Mouse (Mus musculus): ENCODE results near the gene Zfp418. TPM values are rescaled to one million over a fixed set of nuclear protein-coding genes. Genes with fewer than 3 reads are reported as not detected.
A peak's percentile ranks its signal among the peaks of the same experiment; 100 is the strongest.
"Not testable (repeated sequence)": the region's sequence is repeated elsewhere in the genome, so short reads cannot be mapped to it uniquely, and the experiment has no call there.

Zfp418 gene
- total RNA-seq (2014; rRNA removed) (4.8 and 6.3 TPM in 2 replicates), polyA plus RNA-seq (2015; fragmentation: Nextera tagmentation; extraction: Ambion mirVana) (0.79 and 0.98 TPM in 2 replicates)

- H3K4me2 ChIP-seq (ENCODE audit: low read depth), result peak within 1 kb of the TSS; percentile 76
- 1% methylated on average over 26 of the region's 26 CpGs for WGBS
- DNase-seq (peak; percentile 82), ATAC-seq (peak; percentile 98)
- H3K27me3 ChIP-seq (ENCODE audit: insufficient read depth, low read length), result no peaks in the 10 kb centered on the region
- TF ChIP-seq CTCF (IDR thresholded peaks at IDR 0.05; ENCODE audit: low read depth), result no peak
- H3K27ac ChIP-seq (ENCODE audit: low read depth, low read length), result peak within 1 kb of the TSS; percentile 24; the same call in 1 of the 2 replicates
- peak within 1 kb of the TSS; percentile 60 for H3K9ac ChIP-seq
- peak within 1 kb of the TSS; percentile 64 for H3K4me3 ChIP-seq (ENCODE audit: low read depth, low read length)
- H3K36me3 ChIP-seq (ENCODE audit: insufficient read depth), result peaks cover 12% of the 10 kb centered on the region
- peaks cover 6% of the 10 kb centered on the region; the same call in 1 of the 2 replicates for H3K4me1 ChIP-seq (ENCODE audit: insufficient read depth)
- no peaks in the 10 kb centered on the region for H3K9me3 ChIP-seq (ENCODE audit: low read length)
These were observed at the start of gene Zfp418 for GRCm38 (mm10) chr7:7171227-7172147. TSS of gene Zfp418 (plus strand) at chr7:7171330.

GRCm38 (mm10) chr7:7121602-7121980 is 49.5 kb upstream of the Zfp418 start:
- Histone ChIP-seq H3K27ac (ENCODE audit: low read depth, low read length) (no peak overlapping the region), H3K4me3 (ENCODE audit: low read depth, low read length) (peak overlapping the region; percentile 59)
- WGBS, result 53% methylated on average over 6 of the region's 6 CpGs

GRCm38 (mm10) chr7:7130491-7131124 is 40.5 kb upstream of the Zfp418 start:
- not testable (repeated sequence) for H3K9ac ChIP-seq; H3K27ac ChIP-seq (ENCODE audit: low read depth, low read length); H3K4me1 ChIP-seq (ENCODE audit: insufficient read depth); H3K4me2 ChIP-seq (ENCODE audit: low read depth); H3K4me3 ChIP-seq (ENCODE audit: low read depth, low read length); H3K27me3 ChIP-seq (ENCODE audit: insufficient read depth, low read length); ATAC-seq; H3K9me3 ChIP-seq (ENCODE audit: low read length); DNase-seq
- peaks cover 23% of the 10 kb centered on the region for H3K36me3 ChIP-seq (ENCODE audit: insufficient read depth)
- 93% methylated on average over 14 of the region's 15 CpGs for WGBS

More at GRCm38 (mm10) chr7:7121602-7121980, 49.5 kb upstream of the Zfp418 start:
- no peak for DNase-seq
- H3K9me3 ChIP-seq (ENCODE audit: low read length), result no peaks in the 10 kb centered on the region
- H3K9ac ChIP-seq, result no peak overlapping the region
- no peak for TF ChIP-seq CTCF (IDR thresholded peaks at IDR 0.05; ENCODE audit: low read depth)
- peaks cover 9% of the 10 kb centered on the region; the same call in 1 of the 2 replicates for H3K4me1 ChIP-seq (ENCODE audit: insufficient read depth)
- ATAC-seq, result no peak
- peaks cover 25% of the 10 kb centered on the region for H3K36me3 ChIP-seq (ENCODE audit: insufficient read depth)
- H3K27me3 ChIP-seq (ENCODE audit: insufficient read depth, low read length), result no peaks in the 10 kb centered on the region
- peak overlapping the region; percentile 64 for H3K4me2 ChIP-seq (ENCODE audit: low read depth)

GRCm38 (mm10) chr7:7132751-7133150 is 38.4 kb upstream of the Zfp418 start:
- Histone ChIP-seq H3K4me3 (ENCODE audit: low read depth, low read length) (no peak overlapping the region), H3K4me1 (ENCODE audit: insufficient read depth) (0 out of 2 replicates have a peak, but pooled peaks cover 6% of the 10 kb centered on the region), H3K9ac (no peak overlapping the region), H3K36me3 (ENCODE audit: insufficient read depth) (peaks cover 23% of the 10 kb centered on the region), H3K27ac (ENCODE audit: low read depth, low read length) (no peak overlapping the region), H3K4me2 (ENCODE audit: low read depth) (no peak overlapping the region), H3K27me3 (ENCODE audit: insufficient read depth, low read length) (no peaks in the 10 kb centered on the region), H3K9me3 (ENCODE audit: low read length) (no peaks in the 10 kb centered on the region; the same call in 1 of the 2 replicates)
- DNase-seq (no peak), ATAC-seq (no peak)
- 70% methylated on average over 8 of the region's 8 CpGs for WGBS
- no peak for TF ChIP-seq CTCF (IDR thresholded peaks at IDR 0.05; ENCODE audit: low read depth)

- Histone ChIP-seq H3K4me1 (ENCODE audit: insufficient read depth) (0 out of 2 replicates have a peak, but pooled peaks cover 6% of the 10 kb centered on the region), H3K27me3 (ENCODE audit: insufficient read depth, low read length) (no peaks in the 10 kb centered on the region), H3K9me3 (ENCODE audit: low read length) (no peaks in the 10 kb centered on the region; the same call in 1 of the 2 replicates), H3K4me3 (ENCODE audit: low read depth, low read length) (peak within 1 kb of the TSS; percentile 46), H3K27ac (ENCODE audit: low read depth, low read length) (peak within 1 kb of the TSS; percentile 64; the same call in 1 of the 2 replicates), H3K36me3 (ENCODE audit: insufficient read depth) (peaks cover 18% of the 10 kb centered on the region), H3K4me2 (ENCODE audit: low read depth) (peak within 1 kb of the TSS; percentile 57), H3K9ac (peak within 1 kb of the TSS; percentile 57)
- peak; percentile 64 for TF ChIP-seq CTCF (IDR thresholded peaks at IDR 0.05; ENCODE audit: low read depth)
- WGBS, result 3% methylated on average over 16 of the region's 16 CpGs
- DNase-seq, result peak; percentile 83
- ATAC-seq, result peak; percentile 98
These were observed 34.7 kb upstream of the Zfp418 start, which contains the start of gene Zfp773 for GRCm38 (mm10) chr7:7136379-7136866. TSS of gene Zfp773 (minus strand) at chr7:7136755.

GRCm38 (mm10) chr7:7144215-7144614 is 26.9 kb upstream of the Zfp418 start:
- Histone ChIP-seq H3K27me3 (ENCODE audit: insufficient read depth, low read length) (no peaks in the 10 kb centered on the region), H3K4me1 (ENCODE audit: insufficient read depth) (no peaks in the 10 kb centered on the region), H3K36me3 (ENCODE audit: insufficient read depth) (no peaks in the 10 kb centered on the region), H3K27ac (ENCODE audit: low read depth, low read length) (no peak overlapping the region), H3K4me2 (ENCODE audit: low read depth) (no peak overlapping the region), H3K9me3 (ENCODE audit: low read length) (no peaks in the 10 kb centered on the region), H3K4me3 (ENCODE audit: low read depth, low read length) (no peak overlapping the region), H3K9ac (no peak overlapping the region)
- 93% methylated on average over 1 of the region's 1 CpGs for WGBS
- TF ChIP-seq CTCF (IDR thresholded peaks at IDR 0.05; ENCODE audit: low read depth), result no peak
- DNase-seq (no peak), ATAC-seq (no peak)

All from forebrain, postnatal 0 days (tissue).